Mouse (Mus musculus) limb, embryonic 13.5 days (tissue): ENCODE measurements at regions not wholly inside any gene's neighbourhood (a gene's known extent, or its start where the extent isn't known, plus 50 kb on each side); places are given as distances from the start of the nearest gene placed in this dataset.
"Not testable (repeated sequence)": the region's sequence is repeated elsewhere in the genome, so short reads cannot be mapped to it uniquely, and the experiment has no call there.

ENCODE experiments used
- ATAC-seq: fragments of 200-750 bp; cut with Nextera tagmentation; 2 replicates; pipeline ENCODE4 v1.8.0; 2017; ENCODE audit warnings: low read depth, moderate number of reproducible peaks, moderate TSS enrichment; ENCODE audit not compliant: low FRiP score
- H3K27ac ChIP-seq: fragments of 300-500 bp; sonication (generic); 2 replicates; pipeline ENCODE4 v1.5.1; 2015; ENCODE audit warnings: inconsistent platforms, mild to moderate bottlenecking, moderate library complexity
- H3K27me3 ChIP-seq: fragments of 300-500 bp; sonication (generic); 2 replicates; pipeline ENCODE4 v1.6.1; 2015; ENCODE audit warnings: mild to moderate bottlenecking, inconsistent platforms
- H3K36me3 ChIP-seq: fragments of 300-500 bp; sonication (generic); 2 replicates; pipeline ENCODE4 v1.6.1; 2015; ENCODE audit warnings: inconsistent platforms, mild to moderate bottlenecking, moderate library complexity
- H3K4me1 ChIP-seq: fragments of 300-500 bp; sonication (generic); 2 replicates; pipeline ENCODE4 v1.6.1; 2015; ENCODE audit warnings: inconsistent platforms
- H3K4me2 ChIP-seq: fragments of 300-500 bp; sonication (generic); replicated peaks from 2 replicates; pipeline ENCODE4 v1.6.1; 2015; ENCODE audit warnings: inconsistent platforms, mild to moderate bottlenecking, moderate library complexity
- H3K4me3 ChIP-seq: fragments of 300-500 bp; sonication (generic); 2 replicates; pipeline ENCODE4 v1.5.1; 2015; ENCODE audit warnings: moderate library complexity, mild to moderate bottlenecking, inconsistent platforms
- H3K9ac ChIP-seq: fragments of 300-500 bp; sonication (generic); 2 replicates; pipeline ENCODE4 v1.6.1; 2015; ENCODE audit warnings: mild to moderate bottlenecking, inconsistent platforms
- H3K9me3 ChIP-seq: fragments of 300-500 bp; sonication (generic); 2 replicates; pipeline ENCODE4 v1.6.1; 2016; ENCODE audit warnings: inconsistent platforms
- WGBS: fragments of 180-500 bp; shearing (Covaris S2); methylation state at CpG from one replicate; pipeline ENCODE4 v1.1.7; 2015; 5-methylcytosine and 5-hydroxymethylcytosine counted together

GRCm38 (mm10) chr12:46378914-46379313, 439.8 kb downstream of the Nova1 start:
- Histone ChIP-seq H3K27ac (no peak overlapping the region), H3K36me3 (no peaks in the 10 kb centered on the region), H3K4me1 (no peaks in the 10 kb centered on the region), H3K9me3 (no peaks in the 10 kb centered on the region), H3K4me3 (no peak overlapping the region), H3K9ac (no peak overlapping the region), H3K4me2 (no peak overlapping the region), H3K27me3 (no peaks in the 10 kb centered on the region)
- no peak for ATAC-seq

GRCm38 (mm10) chr12:46371747-46372146, 447.0 kb downstream of the Nova1 start:
- Histone ChIP-seq H3K27me3 (no peaks in the 10 kb centered on the region), H3K9ac (no peak overlapping the region), H3K27ac (no peak overlapping the region), H3K9me3 (no peaks in the 10 kb centered on the region), H3K4me2 (no peak overlapping the region), H3K36me3 (no peaks in the 10 kb centered on the region), H3K4me1 (no peaks in the 10 kb centered on the region), H3K4me3 (no peak overlapping the region)
- 58% methylated on average over 3 of the region's 3 CpGs for WGBS
- ATAC-seq: no peak

- Histone ChIP-seq H3K4me3 (no peak overlapping the region), H3K4me2 (no peak overlapping the region), H3K27ac (no peak overlapping the region), H3K27me3 (no peaks in the 10 kb centered on the region), H3K9ac (no peak overlapping the region), H3K9me3 (no peaks in the 10 kb centered on the region), H3K4me1 (no peaks in the 10 kb centered on the region), H3K36me3 (no peaks in the 10 kb centered on the region)
- no peak for ATAC-seq
- WGBS: 92% methylated on average over 1 of the region's 1 CpGs
These were observed 485.4 kb downstream of the Nova1 start for GRCm38 (mm10) chr12:46333376-46333775.

- H3K9ac ChIP-seq: no peak overlapping the region
- H3K4me1 ChIP-seq: no peaks in the 10 kb centered on the region
- H3K27me3 ChIP-seq: no peaks in the 10 kb centered on the region
- no peak for ATAC-seq
- H3K36me3 ChIP-seq: no peaks in the 10 kb centered on the region
- WGBS: 81% methylated on average over 1 of the region's 1 CpGs
- H3K9me3 ChIP-seq: no peaks in the 10 kb centered on the region
- H3K4me3 ChIP-seq: no peak overlapping the region
- no peak overlapping the region for H3K4me2 ChIP-seq
- no peak overlapping the region for H3K27ac ChIP-seq
These were observed 490.9 kb downstream of the Nova1 start for GRCm38 (mm10) chr12:46327865-46328264.

- H3K4me2 ChIP-seq: no peak overlapping the region
- ATAC-seq: no peak
- H3K9ac ChIP-seq: no peak overlapping the region
- no peaks in the 10 kb centered on the region; the same call in 1 of the 2 replicates for H3K4me1 ChIP-seq
- H3K36me3 ChIP-seq: no peaks in the 10 kb centered on the region
- H3K9me3 ChIP-seq: no peaks in the 10 kb centered on the region
- WGBS: 81% methylated on average over 3 of the region's 3 CpGs
- no peak overlapping the region for H3K27ac ChIP-seq
- H3K27me3 ChIP-seq: no peaks in the 10 kb centered on the region
- H3K4me3 ChIP-seq: no peak overlapping the region
These were observed 495.5 kb downstream of the Nova1 start for GRCm38 (mm10) chr12:46323276-46323675.

GRCm38 (mm10) chr12:46303136-46303797, 515.5 kb downstream of the Nova1 start:
- ATAC-seq: no peak
- H3K4me3 ChIP-seq: no peak overlapping the region
- H3K9me3 ChIP-seq: no peaks in the 10 kb centered on the region
- H3K27me3 ChIP-seq: no peaks in the 10 kb centered on the region
- no peak overlapping the region for H3K27ac ChIP-seq
- no peaks in the 10 kb centered on the region for H3K36me3 ChIP-seq
- no peak overlapping the region for H3K9ac ChIP-seq
- H3K4me2 ChIP-seq: no peak overlapping the region
- no peaks in the 10 kb centered on the region for H3K4me1 ChIP-seq
- 82% methylated on average over 5 of the region's 5 CpGs for WGBS

GRCm38 (mm10) chr12:46298926-46299325, 519.8 kb downstream of the Nova1 start:
- 77% methylated on average over 5 of the region's 5 CpGs for WGBS
- H3K4me2 ChIP-seq: no peak overlapping the region
- ATAC-seq: no peak
- no peaks in the 10 kb centered on the region for H3K27me3 ChIP-seq
- H3K9me3 ChIP-seq: no peaks in the 10 kb centered on the region
- no peak overlapping the region for H3K9ac ChIP-seq
- no peak overlapping the region for H3K4me3 ChIP-seq
- H3K36me3 ChIP-seq: no peaks in the 10 kb centered on the region
- no peaks in the 10 kb centered on the region for H3K4me1 ChIP-seq
- no peak overlapping the region for H3K27ac ChIP-seq

- H3K4me3 ChIP-seq: no peak overlapping the region
- no peaks in the 10 kb centered on the region for H3K4me1 ChIP-seq
- H3K36me3 ChIP-seq: no peaks in the 10 kb centered on the region
- WGBS: 37% methylated on average over 3 of the region's 3 CpGs
- no peak overlapping the region for H3K27ac ChIP-seq
- no peak overlapping the region for H3K4me2 ChIP-seq
- H3K27me3 ChIP-seq: no peaks in the 10 kb centered on the region
- no peak for ATAC-seq
- H3K9ac ChIP-seq: no peak overlapping the region
- H3K9me3 ChIP-seq: no peaks in the 10 kb centered on the region
These were observed 534.2 kb downstream of the Nova1 start for GRCm38 (mm10) chr12:46284519-46284918.

- Histone ChIP-seq H3K4me1 (no peaks in the 10 kb centered on the region), H3K9ac (no peak overlapping the region), H3K4me2 (no peak overlapping the region), H3K9me3 (no peaks in the 10 kb centered on the region), H3K4me3 (no peak overlapping the region), H3K36me3 (no peaks in the 10 kb centered on the region), H3K27ac (no peak overlapping the region), H3K27me3 (no peaks in the 10 kb centered on the region)
- no peak for ATAC-seq
- 72% methylated on average over 1 of the region's 1 CpGs for WGBS
These were observed 570.2 kb downstream of the Nova1 start for GRCm38 (mm10) chr12:46248402-46249018.

- no peak overlapping the region for H3K27ac ChIP-seq
- ATAC-seq: no peak
- no peaks in the 10 kb centered on the region for H3K36me3 ChIP-seq
- H3K27me3 ChIP-seq: no peaks in the 10 kb centered on the region
- no peak overlapping the region for H3K9ac ChIP-seq
- H3K9me3 ChIP-seq: no peaks in the 10 kb centered on the region
- H3K4me3 ChIP-seq: no peak overlapping the region
- 89% methylated on average over 3 of the region's 3 CpGs for WGBS
- no peak overlapping the region for H3K4me2 ChIP-seq
- H3K4me1 ChIP-seq: no peaks in the 10 kb centered on the region
These were observed 573.8 kb downstream of the Nova1 start for GRCm38 (mm10) chr12:46244925-46245324.

- no peaks in the 10 kb centered on the region for H3K27me3 ChIP-seq
- no peaks in the 10 kb centered on the region for H3K36me3 ChIP-seq
- no peak overlapping the region for H3K27ac ChIP-seq
- H3K4me2 ChIP-seq: no peak overlapping the region
- H3K4me3 ChIP-seq: no peak overlapping the region
- no peaks in the 10 kb centered on the region for H3K9me3 ChIP-seq
- H3K4me1 ChIP-seq: no peaks in the 10 kb centered on the region
- WGBS: 87% methylated on average over 4 of the region's 4 CpGs
- ATAC-seq: no peak
- no peak overlapping the region for H3K9ac ChIP-seq
These were observed 586.4 kb downstream of the Nova1 start for GRCm38 (mm10) chr12:46232359-46232758.

- H3K27ac ChIP-seq, H3K4me1 ChIP-seq, H3K4me3 ChIP-seq, H3K4me2 ChIP-seq, H3K9ac ChIP-seq, H3K27me3 ChIP-seq, H3K36me3 ChIP-seq, H3K9me3 ChIP-seq, ATAC-seq: not testable (repeated sequence)
- WGBS: 75% methylated on average over 1 of the region's 1 CpGs
These were observed 603.4 kb downstream of the Nova1 start for GRCm38 (mm10) chr12:46215328-46215727.

- H3K4me3 ChIP-seq: no peak overlapping the region
- H3K4me2 ChIP-seq: no peak overlapping the region
- no peak overlapping the region for H3K27ac ChIP-seq
- no peak overlapping the region for H3K9ac ChIP-seq
- no peaks in the 10 kb centered on the region for H3K4me1 ChIP-seq
- no peaks in the 10 kb centered on the region for H3K27me3 ChIP-seq
- no peaks in the 10 kb centered on the region for H3K9me3 ChIP-seq
- H3K36me3 ChIP-seq: no peaks in the 10 kb centered on the region
- ATAC-seq: no peak
These were observed 619.7 kb downstream of the Nova1 start for GRCm38 (mm10) chr12:46199076-46199475.
